Mouse (Mus musculus): ENCODE results near the gene Nsrp1.

- TF ChIP-seq TAL1 (IDR thresholded peaks at IDR 0.05; ENCODE audit: low read length), result no peak
- TF ChIP-seq GATA1 (IDR thresholded peaks at IDR 0.05; ENCODE audit: low read length), result no peak
Measured at GRCm38 (mm10) chr11:76998705-76999226, 79.5 kb downstream of the Nsrp1 start.

Data from erythroblast, embryonic 14.5 days (primary cell).